Mouse (Mus musculus) adrenal gland (tissue): ENCODE measurements around the gene 9130230L23Rik.

Experiments used
- intact Hi-C: fragments of 180-260 bp; cut with DNase I; formaldehyde crosslinking; loops from one replicate; pipeline ENCODE4 v1.15.1; 2025
- microRNA-seq, 2 experiments: library from miRNA; unstranded; fragments of <30 nt; microRNA quantifications; one replicate each; pipeline ENCODE4; 2019

The 9130230L23Rik gene

DNA sequence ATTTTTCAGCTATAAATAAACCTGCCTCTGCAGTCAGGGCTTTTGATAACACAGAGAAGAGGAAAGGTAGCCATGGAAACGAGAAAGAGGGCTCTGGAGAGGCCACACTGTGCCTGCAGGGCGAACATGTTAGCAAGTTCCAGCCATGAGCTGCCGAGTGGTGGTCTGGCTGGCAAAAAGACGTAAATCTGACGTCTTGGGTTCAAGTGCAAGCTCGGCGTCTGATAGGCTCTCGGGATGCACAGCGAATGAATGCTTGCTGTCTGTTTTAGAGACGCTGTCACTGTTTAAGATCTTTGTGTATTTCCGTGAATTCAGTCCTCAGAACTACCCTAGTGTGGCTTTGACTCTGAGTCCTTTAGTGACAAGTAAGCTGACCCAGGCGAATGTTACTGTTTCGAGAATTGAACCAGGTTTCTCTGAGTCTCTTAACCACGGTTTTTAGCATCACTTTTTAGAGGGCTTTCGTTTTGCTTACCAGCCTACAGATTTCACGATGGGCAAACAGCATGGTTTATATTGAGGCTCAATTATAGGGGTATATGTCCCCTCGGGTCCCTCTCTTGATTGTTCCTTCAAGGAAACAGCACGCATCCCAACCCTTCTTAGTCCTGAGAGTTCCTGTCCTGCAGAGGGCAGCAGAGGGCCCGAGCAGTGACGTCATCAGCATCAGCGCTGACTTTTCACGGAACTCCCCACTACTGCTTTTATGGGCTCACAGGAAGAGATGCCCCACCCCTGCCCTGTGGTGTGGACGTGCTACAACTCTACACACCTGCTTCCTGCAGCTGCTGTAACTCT lies 48.5 kb downstream of the 9130230L23Rik start:
- intact Hi-C loops: no loop called here

DNA sequence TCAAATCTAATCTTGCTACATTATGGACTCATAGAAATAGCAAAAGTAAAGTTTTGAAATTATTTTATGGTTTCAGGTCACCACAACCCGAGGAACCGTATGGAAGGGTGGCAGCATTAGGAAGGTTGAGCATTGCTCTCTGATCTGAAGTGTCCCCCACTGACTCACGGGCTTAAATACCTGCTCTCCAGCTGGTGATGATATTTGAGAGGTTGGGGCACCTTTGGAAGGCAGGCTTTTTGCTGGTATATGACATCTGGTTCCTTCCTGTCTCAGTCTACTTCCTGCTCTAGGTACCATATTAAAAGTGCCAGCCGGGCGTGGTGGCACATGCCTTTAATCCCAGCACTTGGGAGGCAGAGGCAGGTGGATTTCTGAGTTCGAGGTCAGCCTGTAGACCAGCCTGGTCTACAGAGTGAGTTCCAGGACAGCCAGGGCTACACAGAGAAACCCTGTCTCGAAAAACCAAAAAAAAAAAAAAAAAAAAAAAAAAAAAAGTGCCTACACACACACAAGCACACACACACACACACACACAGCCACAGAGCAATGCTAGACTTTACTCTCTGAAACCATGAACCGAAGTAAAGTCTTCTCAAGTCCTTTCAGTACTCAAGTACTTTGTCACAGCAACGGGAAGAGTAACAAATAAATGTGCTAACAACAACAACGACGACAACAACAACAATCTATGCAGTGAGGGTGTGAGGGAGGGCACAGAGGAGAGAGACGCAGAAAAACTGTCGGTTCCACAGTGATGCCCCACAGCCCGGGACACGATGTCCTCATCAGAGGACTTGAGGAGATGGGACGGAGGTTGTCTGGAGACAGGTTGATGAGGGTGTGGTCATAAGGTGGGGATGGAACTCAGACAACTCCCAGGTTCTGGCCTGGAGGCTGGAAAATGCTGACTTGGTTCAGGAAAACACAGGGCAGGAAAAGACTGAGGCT lies 49.7 kb downstream of the 9130230L23Rik start:
- intact Hi-C loops: no loop called here

DNA sequence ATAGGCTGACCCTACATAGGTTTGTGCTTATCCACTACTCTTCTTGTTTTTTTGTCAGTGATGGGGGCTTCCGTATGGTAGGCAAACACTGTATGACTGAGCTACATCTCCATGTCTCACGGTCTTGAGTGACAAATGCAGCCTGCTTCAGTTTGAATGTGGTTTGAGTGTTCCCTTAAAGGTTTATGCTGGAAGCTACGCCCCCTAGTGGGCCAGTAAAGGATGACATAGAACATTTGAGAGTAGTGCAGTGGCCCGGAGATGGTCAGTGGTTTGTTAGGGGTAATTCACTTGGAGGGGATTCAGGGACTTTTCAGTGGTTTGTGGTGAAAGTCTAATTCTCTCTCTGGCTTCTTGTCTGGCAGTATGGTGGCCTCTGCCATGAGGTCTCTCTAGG lies 52.6 kb downstream of the 9130230L23Rik start:
- intact Hi-C loops: no loop called here

DNA sequence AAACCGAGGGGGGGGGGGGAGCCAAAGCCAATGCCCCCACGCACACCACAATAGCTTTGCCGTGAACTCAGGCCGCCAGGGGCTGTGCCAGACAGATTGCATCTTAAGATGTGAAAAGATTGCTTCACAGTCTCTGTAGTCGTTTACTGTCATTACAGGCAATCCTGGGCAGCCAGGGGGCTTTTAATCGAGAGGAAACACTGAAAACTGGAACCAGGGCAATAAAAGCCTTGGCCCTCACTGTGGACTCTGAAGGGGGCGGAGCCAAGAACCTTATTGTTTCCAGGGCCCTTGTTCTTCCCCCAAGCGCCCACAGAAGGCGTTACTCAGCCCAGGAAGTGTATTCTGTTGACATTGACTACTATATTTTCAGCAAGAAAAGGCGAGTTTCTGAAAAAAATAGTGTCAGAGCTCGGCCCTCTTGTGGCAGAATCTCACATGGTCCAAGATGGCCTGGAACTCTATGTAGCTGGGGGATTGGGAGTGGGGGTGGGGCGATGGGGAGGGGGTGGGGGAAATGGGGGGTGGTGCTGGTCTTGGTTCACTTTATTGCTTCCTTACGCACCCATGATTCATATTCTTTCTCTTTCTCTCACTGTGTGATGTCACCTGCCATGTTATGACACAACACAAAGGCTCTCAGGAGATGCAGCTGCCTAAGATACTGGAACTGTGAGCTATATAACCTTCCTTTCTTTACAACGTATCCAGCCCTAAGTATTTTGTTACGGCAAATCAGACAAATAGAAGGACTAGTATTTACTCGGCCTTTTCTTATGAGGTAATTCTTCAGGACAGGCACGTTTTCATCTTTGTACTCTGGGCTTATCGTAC lies 53.2 kb downstream of the 9130230L23Rik start:
- intact Hi-C loops: no loop called here

DNA sequence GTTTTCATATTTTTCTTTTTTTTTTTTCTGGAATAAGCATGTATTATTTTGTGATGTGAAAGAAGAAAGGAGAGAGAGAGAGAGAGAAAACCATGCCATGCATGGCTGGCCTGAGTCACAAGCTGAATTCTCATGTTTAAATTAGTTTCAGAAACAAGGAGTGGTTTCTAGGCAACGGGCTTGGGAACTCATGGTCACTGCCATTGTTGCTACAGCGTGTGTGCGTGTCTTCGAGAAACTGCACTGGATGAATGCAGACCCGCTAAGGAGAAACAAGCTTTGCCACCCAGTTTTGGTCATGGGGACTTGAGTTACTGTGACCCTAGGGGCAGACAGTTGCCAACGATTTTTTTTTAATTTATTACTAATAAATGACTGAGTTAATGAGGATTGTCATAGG lies 53.8 kb downstream of the 9130230L23Rik start:
- intact Hi-C loops: no loop called here

DNA sequence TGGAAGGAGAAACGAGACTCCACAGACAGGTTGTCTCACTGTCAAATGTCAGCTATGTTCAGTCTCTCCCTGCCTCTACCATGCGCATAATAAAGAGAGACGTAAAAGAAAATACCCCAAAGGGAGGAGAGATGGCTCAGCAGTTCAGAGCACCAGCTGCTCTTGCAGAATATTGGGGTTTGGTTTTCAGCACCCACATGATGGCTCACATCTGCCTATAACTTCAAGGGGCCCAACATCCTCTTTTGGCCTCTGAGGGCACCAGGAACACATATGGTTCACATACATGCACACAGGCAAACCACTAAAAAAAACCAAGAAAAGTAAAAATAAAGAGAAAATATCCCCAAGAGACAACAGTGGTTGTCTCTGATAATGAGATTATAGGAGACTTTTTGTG lies 54.3 kb downstream of the 9130230L23Rik start:
- intact Hi-C loops: no loop called here

DNA sequence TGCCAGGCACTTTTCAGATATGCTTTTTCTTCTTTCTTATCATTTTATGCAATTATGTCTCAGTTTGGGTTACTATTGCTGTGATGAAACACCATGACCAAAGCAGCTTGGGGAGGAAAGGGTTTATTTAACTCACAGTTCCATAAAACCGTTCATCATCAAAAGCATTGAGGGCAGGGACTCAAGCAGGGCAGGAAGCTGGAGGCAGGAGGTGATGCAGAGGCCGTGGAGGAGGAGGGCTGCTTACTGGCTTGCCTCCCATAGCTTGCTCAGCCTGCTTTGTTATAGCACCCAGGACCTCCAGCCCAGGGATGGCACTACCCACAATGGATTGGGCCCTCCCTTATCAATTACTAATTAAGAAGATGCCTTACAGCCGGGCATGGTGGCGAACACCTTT lies 62.9 kb downstream of the 9130230L23Rik start:
- intact Hi-C loops: no loop called here

DNA sequence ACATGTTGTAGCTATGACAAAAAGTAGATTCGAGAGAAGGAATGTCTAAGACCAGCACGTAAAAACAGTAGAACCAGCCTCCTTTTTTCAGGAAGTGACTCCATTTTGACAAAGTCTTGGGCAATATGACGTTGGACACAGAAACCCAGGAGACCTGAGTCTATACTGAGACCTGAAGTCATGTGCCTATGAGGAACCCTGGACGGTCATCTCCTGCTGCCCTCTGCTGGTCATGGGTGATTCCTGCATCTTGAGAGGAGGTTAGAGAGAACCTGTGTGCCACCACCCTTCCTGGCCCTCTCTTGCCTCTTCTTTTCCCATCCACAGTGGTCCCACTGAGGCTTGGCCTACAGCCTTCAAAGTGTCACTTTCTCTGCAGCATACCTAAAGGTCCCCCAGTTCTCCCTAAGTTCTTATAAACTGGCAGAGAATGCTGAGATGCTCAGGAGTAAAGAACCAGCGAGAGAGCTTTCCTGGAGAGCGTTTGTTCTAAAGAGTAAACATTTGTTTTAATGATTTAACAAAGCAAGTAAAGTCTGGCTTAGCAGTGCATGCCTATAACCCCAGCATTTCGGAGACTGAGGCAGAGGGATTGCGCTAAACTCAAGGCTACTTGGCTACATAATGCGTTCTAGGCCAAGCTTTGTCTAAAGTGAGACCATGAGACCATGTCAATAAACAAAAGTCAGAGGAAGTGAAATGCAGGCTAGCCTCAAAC lies 65.9 kb downstream of the 9130230L23Rik start:
- intact Hi-C loops: loop anchor here (2.0 kb wide), 1 partner anchor 115 kb away; no protein-coding TSS in a partner anchor

DNA sequence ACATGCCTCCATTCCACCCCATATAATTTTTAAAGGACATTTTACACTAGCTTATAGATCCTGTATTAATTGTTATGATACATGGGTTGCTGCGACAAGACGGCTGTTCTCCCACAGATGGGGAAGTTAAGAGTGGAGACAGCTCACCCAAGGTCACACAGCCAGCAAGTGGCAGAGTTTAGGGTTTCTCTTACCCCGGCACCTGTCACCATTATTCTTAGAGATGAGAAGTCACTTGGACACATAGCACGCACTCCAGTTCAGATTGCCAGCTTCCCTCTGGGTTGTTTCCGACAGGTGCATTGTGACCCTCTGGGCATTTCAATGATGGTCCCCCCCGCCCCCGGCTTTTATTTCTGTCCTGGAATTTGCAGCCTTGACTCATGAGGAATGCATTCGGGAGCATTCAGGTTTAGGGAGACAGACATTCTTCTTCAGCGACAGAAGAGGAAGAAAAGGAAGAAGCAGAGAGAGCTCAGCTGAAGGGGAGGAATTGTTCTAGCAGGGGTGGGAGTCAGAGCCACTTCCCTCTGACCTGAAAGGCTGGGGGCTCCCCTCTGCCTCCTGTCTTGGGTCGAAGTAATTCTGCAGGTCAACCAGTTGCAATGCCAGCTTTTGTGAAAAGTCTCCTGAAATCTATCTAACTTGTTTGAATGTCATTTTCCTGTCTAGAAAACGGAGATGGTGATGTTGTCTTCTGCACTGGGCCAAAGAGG lies 66.9 kb downstream of the 9130230L23Rik start:
- intact Hi-C loops: no loop called here

DNA sequence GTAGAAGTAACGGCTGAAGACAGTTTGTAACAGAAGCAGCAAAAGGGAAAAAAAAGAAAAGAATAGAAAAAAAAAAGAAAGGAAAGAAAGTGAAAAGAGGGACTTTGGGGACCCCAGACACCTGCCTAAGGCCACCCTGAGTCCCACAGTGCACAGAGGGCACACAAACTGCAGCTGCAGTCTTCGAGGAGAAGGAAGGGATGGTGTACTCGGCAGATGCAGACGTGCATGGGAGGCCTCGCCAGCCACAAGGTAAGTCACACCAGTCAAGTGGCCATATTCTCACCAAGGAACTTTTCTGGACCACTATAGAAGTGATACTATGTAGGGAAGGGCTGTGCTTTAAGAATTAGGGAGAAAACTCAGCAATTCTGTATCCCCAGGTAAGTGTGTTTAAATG lies 69.3 kb downstream of the 9130230L23Rik start, which contains the start of gene Chrna9:
TSS of gene Chrna9 (plus strand) at position 139 of the 400 bp plus-strand sequence.
- intact Hi-C loops: no loop called here

DNA sequence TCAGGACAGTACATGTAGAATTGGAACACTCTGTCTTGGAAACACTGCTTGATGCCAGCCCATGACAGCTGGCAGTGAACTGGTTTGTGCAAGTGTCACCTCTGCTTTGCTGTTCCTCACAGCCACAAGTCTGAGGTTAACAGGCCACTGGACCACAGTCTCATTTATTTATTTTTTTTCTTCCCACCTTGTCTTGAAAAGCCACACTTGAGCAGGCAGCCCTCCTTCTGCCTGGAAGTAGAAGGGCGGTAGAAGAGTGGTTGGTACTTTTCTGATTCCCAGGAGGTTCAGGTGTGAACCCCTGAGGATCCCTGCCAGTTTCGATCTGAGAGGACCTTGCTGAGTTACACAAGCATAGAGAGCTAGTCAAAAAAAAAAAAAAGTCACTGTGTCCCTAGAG lies 70.3 kb downstream of the 9130230L23Rik start:
- intact Hi-C loops: no loop called here

DNA sequence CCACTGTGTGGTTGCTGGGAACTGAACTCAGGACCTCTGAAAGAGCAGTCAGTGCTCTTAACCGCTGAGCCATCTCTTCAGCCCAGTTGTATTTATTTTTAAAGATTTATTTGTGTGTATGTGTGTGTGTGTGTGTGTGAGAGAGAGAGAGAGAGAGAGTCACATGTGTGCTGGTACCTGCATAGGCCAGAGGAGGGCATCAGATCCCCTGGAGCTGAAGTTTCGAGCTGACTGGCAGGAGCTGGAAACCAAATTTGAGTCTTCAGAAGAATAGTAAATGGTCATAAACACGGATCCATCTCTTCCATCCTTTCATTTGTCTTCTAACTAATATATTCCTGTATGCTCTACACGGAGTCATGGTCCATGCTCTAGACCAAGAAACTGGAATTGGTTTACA lies 70.8 kb downstream of the 9130230L23Rik start:
- intact Hi-C loops: no loop called here

DNA sequence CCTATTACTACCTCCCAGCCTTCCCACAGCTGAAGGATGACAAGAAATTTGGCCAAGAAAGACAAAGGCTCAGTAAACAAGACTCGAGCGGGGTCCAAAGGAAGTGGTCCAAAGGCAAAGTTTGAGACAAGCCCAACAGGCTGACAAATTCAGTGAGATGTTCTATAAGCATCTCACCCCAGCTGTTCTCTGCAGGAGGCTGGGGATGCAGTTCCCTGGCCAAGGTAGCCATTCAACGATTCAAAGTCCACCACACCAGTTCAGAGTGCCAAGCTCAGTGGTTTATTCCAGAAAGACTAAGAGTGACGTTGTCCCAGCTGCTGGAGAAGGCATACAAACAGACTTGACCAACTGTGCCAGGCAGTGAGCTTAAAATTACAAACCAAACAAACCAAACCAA lies 73.9 kb downstream of the 9130230L23Rik start:
- intact Hi-C loops: no loop called here

Small RNA genes within 50 kb of the gene (microRNA-seq; reads per million reads assigned to microRNA genes)
- 0 reads per million in 2 experiments for gene Gm25952
